Mouse (Mus musculus): ENCODE data around the gene Prss45. TPM values are rescaled to one million over a fixed set of nuclear protein-coding genes. Genes with fewer than 3 reads are reported as not detected.

The Prss45 gene
- polyA plus RNA-seq, 1 experiment from 2014 or later = not detected

- no peak overlapping the region for H3K4me2 ChIP-seq (replicated peaks; ENCODE audit: low read depth)
- H3K9ac ChIP-seq (ENCODE audit: low read length) = no peak overlapping the region
- no peaks in the 10 kb centered on the region for H3K4me1 ChIP-seq (replicated peaks; ENCODE audit: control insufficient read depth, insufficient read depth)
- ATAC-seq (ENCODE audit: low FRiP score, low TSS enrichment) (no peak), DNase-seq (ENCODE audit: low spot score) (no peak)
- no peak overlapping the region for H3K4me3 ChIP-seq (ENCODE audit: low read depth, low read length)
- WGBS = 29% methylated on average over 2 of the region's 2 CpGs
- no peak for TF ChIP-seq CTCF (IDR thresholded peaks at IDR 0.05; ENCODE audit: low read depth)
- H3K27me3 ChIP-seq (ENCODE audit: control insufficient read depth, insufficient read depth, low read length) = no peaks in the 10 kb centered on the region
- H3K9me3 ChIP-seq (ENCODE audit: control insufficient read depth, low read length) = no peaks in the 10 kb centered on the region
- no peak overlapping the region for H3K27ac ChIP-seq (replicated peaks)
- H3K36me3 ChIP-seq (ENCODE audit: control insufficient read depth, insufficient read depth, low read length) = no peaks in the 10 kb centered on the region
These were observed 7.0 kb downstream of the Prss45 start for GRCm38 (mm10) chr9:110841438-110841837.

GRCm38 (mm10) chr9:110844206-110844605 lies 9.8 kb downstream of the Prss45 start, which contains the start of gene Prss46:
Gene Prss46 (plus strand): TSS chr9:110844506.
- H3K4me3 ChIP-seq (ENCODE audit: low read depth, low read length) = no peak within 1 kb of the TSS
- H3K4me1 ChIP-seq (replicated peaks; ENCODE audit: control insufficient read depth, insufficient read depth) = no peaks in the 10 kb centered on the region
- WGBS = 80% methylated on average over 10 of the region's 10 CpGs
- no peaks in the 10 kb centered on the region for H3K9me3 ChIP-seq (ENCODE audit: control insufficient read depth, low read length)
- DNase-seq (ENCODE audit: low spot score) (no peak), ATAC-seq (ENCODE audit: low FRiP score, low TSS enrichment) (no peak)
- H3K36me3 ChIP-seq (ENCODE audit: control insufficient read depth, insufficient read depth, low read length) = no peaks in the 10 kb centered on the region
- TF ChIP-seq CTCF (IDR thresholded peaks at IDR 0.05; ENCODE audit: low read depth) (no peak), EP300 (optimal IDR thresholded peaks at IDR 0.05) (no peak)
- H3K27me3 ChIP-seq (ENCODE audit: control insufficient read depth, insufficient read depth, low read length) = no peaks in the 10 kb centered on the region
- no peak within 1 kb of the TSS for H3K27ac ChIP-seq (replicated peaks)
- H3K9ac ChIP-seq (ENCODE audit: low read length) = no peak within 1 kb of the TSS
- H3K4me2 ChIP-seq (replicated peaks; ENCODE audit: low read depth) = no peak within 1 kb of the TSS

GRCm38 (mm10) chr9:110849162-110849561 lies 14.8 kb downstream of the Prss45 start:
- no peaks in the 10 kb centered on the region for H3K9me3 ChIP-seq (ENCODE audit: control insufficient read depth, low read length)
- no peaks in the 10 kb centered on the region for H3K4me1 ChIP-seq (replicated peaks; ENCODE audit: control insufficient read depth, insufficient read depth)
- TF ChIP-seq EP300 (optimal IDR thresholded peaks at IDR 0.05) (no peak), CTCF (IDR thresholded peaks at IDR 0.05; ENCODE audit: low read depth) (no peak)
- no peak overlapping the region for H3K4me3 ChIP-seq (ENCODE audit: low read depth, low read length)
- DNase-seq (ENCODE audit: low spot score) (no peak), ATAC-seq (ENCODE audit: low FRiP score, low TSS enrichment) (no peak)
- WGBS = 71% methylated on average over 7 of the region's 7 CpGs
- no peak overlapping the region for H3K27ac ChIP-seq (replicated peaks)
- H3K36me3 ChIP-seq (ENCODE audit: control insufficient read depth, insufficient read depth, low read length) = no peaks in the 10 kb centered on the region
- no peak overlapping the region for H3K4me2 ChIP-seq (replicated peaks; ENCODE audit: low read depth)
- no peaks in the 10 kb centered on the region for H3K27me3 ChIP-seq (ENCODE audit: control insufficient read depth, insufficient read depth, low read length)
- H3K9ac ChIP-seq (ENCODE audit: low read length) = no peak overlapping the region

- Histone ChIP-seq H3K36me3 (ENCODE audit: control insufficient read depth, insufficient read depth, low read length) (no peaks in the 10 kb centered on the region), H3K27ac (replicated peaks) (no peak overlapping the region), H3K9me3 (ENCODE audit: control insufficient read depth, low read length) (no peaks in the 10 kb centered on the region), H3K9ac (ENCODE audit: low read length) (no peak overlapping the region), H3K4me2 (replicated peaks; ENCODE audit: low read depth) (no peak overlapping the region), H3K4me3 (ENCODE audit: low read depth, low read length) (no peak overlapping the region), H3K27me3 (ENCODE audit: control insufficient read depth, insufficient read depth, low read length) (no peaks in the 10 kb centered on the region), H3K4me1 (replicated peaks; ENCODE audit: control insufficient read depth, insufficient read depth) (no peaks in the 10 kb centered on the region)
- 65% methylated on average over 7 of the region's 7 CpGs for WGBS
- ATAC-seq (ENCODE audit: low FRiP score, low TSS enrichment) = no peak
- TF ChIP-seq CTCF (IDR thresholded peaks at IDR 0.05; ENCODE audit: low read depth) (no peak), EP300 (optimal IDR thresholded peaks at IDR 0.05) (no peak)
- no peak for DNase-seq (ENCODE audit: low spot score)
These were observed 21.5 kb downstream of the Prss45 start for GRCm38 (mm10) chr9:110855903-110856302.

- no peaks in the 10 kb centered on the region for H3K27me3 ChIP-seq (ENCODE audit: control insufficient read depth, insufficient read depth, low read length)
- no peak for TF ChIP-seq CTCF (IDR thresholded peaks at IDR 0.05; ENCODE audit: low read depth)
- no peak for TF ChIP-seq EP300 (optimal IDR thresholded peaks at IDR 0.05)
- H3K4me2 ChIP-seq (replicated peaks; ENCODE audit: low read depth) = no peak overlapping the region
- H3K9ac ChIP-seq (ENCODE audit: low read length) = no peak overlapping the region
- H3K36me3 ChIP-seq (ENCODE audit: control insufficient read depth, insufficient read depth, low read length) = no peaks in the 10 kb centered on the region
- H3K4me3 ChIP-seq (ENCODE audit: low read depth, low read length) = no peak overlapping the region
- H3K9me3 ChIP-seq (ENCODE audit: control insufficient read depth, low read length) = no peaks in the 10 kb centered on the region
- 41% methylated on average over 4 of the region's 4 CpGs for WGBS
- H3K4me1 ChIP-seq (replicated peaks; ENCODE audit: control insufficient read depth, insufficient read depth) = no peaks in the 10 kb centered on the region
- ATAC-seq (ENCODE audit: low FRiP score, low TSS enrichment) (no peak), DNase-seq (ENCODE audit: low spot score) (no peak)
- no peak overlapping the region for H3K27ac ChIP-seq (replicated peaks)
These were observed 22.5 kb downstream of the Prss45 start for GRCm38 (mm10) chr9:110856920-110857319.

GRCm38 (mm10) chr9:110857781-110858472 lies 23.5 kb downstream of the Prss45 start, which contains the start of gene Prss50:
Gene Prss50 (plus strand): TSS chr9:110857967.
- Histone ChIP-seq H3K9ac (ENCODE audit: low read length) (no peak within 1 kb of the TSS), H3K4me3 (ENCODE audit: low read depth, low read length) (peak within 1 kb of the TSS; percentile 12; the same call in 1 of the 2 replicates), H3K4me1 (replicated peaks; ENCODE audit: control insufficient read depth, insufficient read depth) (no peaks in the 10 kb centered on the region), H3K27me3 (ENCODE audit: control insufficient read depth, insufficient read depth, low read length) (no peaks in the 10 kb centered on the region), H3K27ac (replicated peaks) (no peak within 1 kb of the TSS), H3K4me2 (replicated peaks; ENCODE audit: low read depth) (peak within 1 kb of the TSS; percentile 42), H3K9me3 (ENCODE audit: control insufficient read depth, low read length) (no peaks in the 10 kb centered on the region), H3K36me3 (ENCODE audit: control insufficient read depth, insufficient read depth, low read length) (no peaks in the 10 kb centered on the region)
- TF ChIP-seq EP300 (optimal IDR thresholded peaks at IDR 0.05) (no peak), CTCF (IDR thresholded peaks at IDR 0.05; ENCODE audit: low read depth) (peak; percentile 68)
- DNase-seq (ENCODE audit: low spot score) (peak; percentile 40), ATAC-seq (ENCODE audit: low FRiP score, low TSS enrichment) (peak; percentile 38; the same call in 1 of the 2 replicates)
- WGBS = 12% methylated on average over 43 of the region's 50 CpGs

All from stomach, postnatal 0 days (tissue).